Comparison of ENCODE assay signal across 7 mouse cellular contexts in the genomic region with DNA sequence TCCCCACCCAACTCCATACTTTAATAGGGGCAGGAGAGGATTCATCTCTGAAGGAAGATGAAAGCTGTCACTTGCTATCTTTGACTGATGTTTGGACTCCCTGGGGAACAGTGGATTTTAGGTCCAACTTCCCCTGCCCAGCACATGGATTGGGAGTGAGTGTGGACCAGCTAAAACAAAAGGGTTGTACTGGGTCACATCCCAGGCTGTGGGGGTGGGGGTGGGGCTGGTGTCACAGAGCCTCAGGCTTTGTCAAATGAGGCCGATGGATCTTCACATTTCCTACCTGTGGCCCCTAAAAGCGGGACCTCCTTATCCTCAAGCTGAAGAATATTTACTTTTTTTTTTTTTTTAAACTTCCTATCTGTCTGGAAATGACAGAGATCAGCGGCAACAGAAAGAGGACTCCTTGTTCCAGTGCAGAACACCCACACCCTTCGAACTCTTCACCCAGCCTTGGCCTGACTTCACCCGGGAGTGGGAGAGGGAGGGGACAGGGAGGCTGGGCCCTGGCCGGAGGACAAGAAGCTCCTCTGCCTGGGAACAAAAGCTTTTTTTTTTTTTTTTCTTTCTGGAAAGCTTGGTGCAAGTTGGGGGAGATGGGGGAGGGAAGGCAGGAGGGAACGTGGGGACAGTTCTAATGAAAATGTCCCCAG. TPM values are rescaled to one million over a fixed set of nuclear protein-coding genes. Genes with fewer than 3 reads are reported as not detected.
DNase-seq lines count a peak whose midpoint lies in the region.

No protein-coding gene starts in this region.

- intact Hi-C loops in left cerebral cortex, postnatal 14 days (cut with DNase I), result no loop called here

- DNase-seq in right cerebral cortex, adult 18-20 months, result peak; percentile 61
- no peak for DNase-seq in right cerebral cortex, postnatal 4 days
- DNase-seq in embryo, embryonic 11 days, result peak; percentile 37
- DNase-seq in kidney, postnatal 10 days, result peak; percentile 78
- peak; percentile 90 for DNase-seq in testis, postnatal 14 days (ENCODE audit: low spot score)
- no peak for DNase-seq in left cerebral cortex, postnatal 14 days (ENCODE audit: low spot score in 2 of 2)
- no peak for DNase-seq in spleen, postnatal 14 days (ENCODE audit: low spot score in 2 of 2)

RNA-seq across cellular contexts. Expression of a gene that starts 14.8 kb away (rescaled TPM):
- 10 to 100 TPM; 71.2 to 72.2 TPM for total RNA-seq in left cerebral cortex, postnatal 14 days (2021)

RNA-seq across cellular contexts. Expression of a gene that starts 47.4 kb away (rescaled TPM):
- 10 to 100 TPM; 74.0 to 78.2 TPM for total RNA-seq in left cerebral cortex, postnatal 14 days (2021)

RNA-seq across cellular contexts. Expression of a gene that starts 58.2 kb away (rescaled TPM):
- total RNA-seq in left cerebral cortex, postnatal 14 days (2021), result 10 to 100 TPM; 46.0 to 56.9 TPM

Comparison
In these comparisons a context has a peak if more than half of its experiments do, and no peak if none do; other contexts are left out.
1. DNase-seq: peak in right cerebral cortex, adult 18-20 months (single experiment), embryo, embryonic 11 days (single experiment), kidney, postnatal 10 days (single experiment) and testis, postnatal 14 days (single experiment); none in right cerebral cortex, postnatal 4 days (single experiment), left cerebral cortex, postnatal 14 days (0 of 2) and spleen, postnatal 14 days (0 of 2).